Mouse (Mus musculus): Measurements from ENCODE around the gene Btd.
A peak's percentile ranks its signal among the peaks of the same experiment; 100 is the strongest.
"Not testable (repeated sequence)": the region's sequence is repeated elsewhere in the genome, so short reads cannot be mapped to it uniquely, and the experiment has no call there.

The Btd gene

GRCm38 (mm10) chr14:31640890-31641505, at the start of gene Btd, which contains the start of gene Hacl1:
Gene Btd (plus strand): TSS chr14:31641028.
Gene Hacl1 (minus strand): TSS chr14:31641286.
- peak; percentile 86 for DNase-seq (ENCODE audit: low spot score)

GRCm38 (mm10) chr14:31591243-31591642, 49.6 kb upstream of the Btd start, which contains the start of gene Colq:
Gene Colq (minus strand): TSS chr14:31591343.
- DNase-seq (ENCODE audit: low spot score): no peak

- DNase-seq (ENCODE audit: low spot score): no peak
Measured at GRCm38 (mm10) chr14:31593036-31593435, 47.8 kb upstream of the Btd start.

GRCm38 (mm10) chr14:31594693-31595092, 46.1 kb upstream of the Btd start:
- no peak for DNase-seq (ENCODE audit: low spot score)

- no peak for DNase-seq (ENCODE audit: low spot score)
Measured at GRCm38 (mm10) chr14:31596408-31596807, 44.4 kb upstream of the Btd start.

GRCm38 (mm10) chr14:31597446-31597845, 43.4 kb upstream of the Btd start:
- no peak for DNase-seq (ENCODE audit: low spot score)

GRCm38 (mm10) chr14:31601908-31602615, 38.8 kb upstream of the Btd start:
- DNase-seq (ENCODE audit: low spot score): no peak

GRCm38 (mm10) chr14:31602616-31602979, 38.2 kb upstream of the Btd start:
- not testable (repeated sequence) for DNase-seq (ENCODE audit: low spot score)

GRCm38 (mm10) chr14:31604916-31605315, 35.9 kb upstream of the Btd start:
- no peak for DNase-seq (ENCODE audit: low spot score)

GRCm38 (mm10) chr14:31605514-31605913, 35.3 kb upstream of the Btd start:
- DNase-seq (ENCODE audit: low spot score): no peak

GRCm38 (mm10) chr14:31611986-31612385, 28.8 kb upstream of the Btd start:
- DNase-seq (ENCODE audit: low spot score): no peak

GRCm38 (mm10) chr14:31613671-31614070, 27.2 kb upstream of the Btd start:
- DNase-seq (ENCODE audit: low spot score): no peak

- DNase-seq (ENCODE audit: low spot score): no peak
Measured at GRCm38 (mm10) chr14:31617204-31617603, 23.6 kb upstream of the Btd start.

GRCm38 (mm10) chr14:31617997-31618396, 22.8 kb upstream of the Btd start:
- no peak for DNase-seq (ENCODE audit: low spot score)

GRCm38 (mm10) chr14:31620591-31621223, 20.1 kb upstream of the Btd start:
- DNase-seq (ENCODE audit: low spot score): no peak

- peak; percentile 56 for DNase-seq (ENCODE audit: low spot score)
Measured at GRCm38 (mm10) chr14:31622748-31623147, 18.1 kb upstream of the Btd start.

GRCm38 (mm10) chr14:31630677-31631076, 10.2 kb upstream of the Btd start:
- DNase-seq (ENCODE audit: low spot score): no peak

- DNase-seq (ENCODE audit: low spot score): no peak
Measured at GRCm38 (mm10) chr14:31640346-31640889, 410 bp upstream of the Btd start, which contains the start of gene Gm49387. Gene Gm49387 (minus strand): TSS chr14:31640878.

- DNase-seq (ENCODE audit: low spot score): no peak
Measured at GRCm38 (mm10) chr14:31641506-31642155, 803 bp downstream of the Btd start.

GRCm38 (mm10) chr14:31644183-31644830, 3.5 kb downstream of the Btd start:
- DNase-seq (ENCODE audit: low spot score): no peak

- no peak for DNase-seq (ENCODE audit: low spot score)
Measured at GRCm38 (mm10) chr14:31644931-31645547, 4.2 kb downstream of the Btd start.
